Mouse (Mus musculus) urinary bladder, postnatal 4 days (tissue): ENCODE measurements around the gene Rrp9.

Source experiments
- DNase-seq, 2 experiments: peaks; one replicate each; pipeline ENCODE4 v3.0.0; 2021 to 2022; ENCODE audit warnings: low spot score in 2 of 2

The Rrp9 gene

GRCm38 (mm10) chr9:106456325-106457162, 19.2 kb upstream of the Rrp9 start:
- DNase-seq, result no peak

DNA sequence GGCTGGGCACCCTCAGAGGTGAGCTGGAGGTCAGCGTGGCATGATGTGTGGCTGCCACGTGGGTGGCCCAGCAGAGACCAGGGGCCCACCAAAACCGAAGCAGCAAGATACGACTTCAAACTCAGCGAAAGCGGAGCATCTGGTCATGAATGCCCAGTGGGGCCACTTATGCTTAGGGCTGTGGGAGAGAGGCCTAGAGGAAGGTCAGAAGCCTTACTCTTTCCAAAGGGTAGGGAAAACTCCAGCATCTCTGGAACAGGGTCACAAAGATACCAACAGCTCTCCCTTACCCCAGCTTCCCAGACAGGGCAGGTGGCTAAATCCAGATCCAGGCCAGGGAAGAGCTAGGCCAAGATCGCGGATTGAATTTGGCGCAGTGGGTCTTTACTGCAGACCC, 18.6 kb upstream of the Rrp9 start:
- DNase-seq, result no peak

GRCm38 (mm10) chr9:106457920-106458319, 17.8 kb upstream of the Rrp9 start:
- DNase-seq, result no peak

DNA sequence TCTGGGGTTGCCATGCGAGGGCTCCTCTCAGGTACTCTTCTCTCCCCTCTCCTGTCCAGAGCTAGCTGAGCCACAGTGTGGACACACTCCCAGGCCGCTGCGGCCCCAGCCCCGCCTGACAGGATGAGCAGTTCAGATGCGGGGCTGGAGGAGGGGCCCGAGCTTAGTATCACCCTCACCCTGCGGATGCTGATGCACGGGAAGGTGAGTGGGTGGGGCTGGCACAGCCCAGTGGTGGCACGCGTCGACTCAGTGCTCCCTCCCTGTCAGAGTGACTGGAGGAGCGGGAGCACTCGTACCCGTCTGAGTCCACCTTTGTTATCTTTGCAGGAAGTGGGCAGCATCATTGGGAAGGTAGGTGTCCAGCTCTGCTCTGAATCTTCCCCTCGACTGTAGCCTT, 15.8 kb upstream of the Rrp9 start:
- DNase-seq, result no peak

- DNase-seq, result no peak
Observed at GRCm38 (mm10) chr9:106460401-106461025, 15.2 kb upstream of the Rrp9 start.

DNA sequence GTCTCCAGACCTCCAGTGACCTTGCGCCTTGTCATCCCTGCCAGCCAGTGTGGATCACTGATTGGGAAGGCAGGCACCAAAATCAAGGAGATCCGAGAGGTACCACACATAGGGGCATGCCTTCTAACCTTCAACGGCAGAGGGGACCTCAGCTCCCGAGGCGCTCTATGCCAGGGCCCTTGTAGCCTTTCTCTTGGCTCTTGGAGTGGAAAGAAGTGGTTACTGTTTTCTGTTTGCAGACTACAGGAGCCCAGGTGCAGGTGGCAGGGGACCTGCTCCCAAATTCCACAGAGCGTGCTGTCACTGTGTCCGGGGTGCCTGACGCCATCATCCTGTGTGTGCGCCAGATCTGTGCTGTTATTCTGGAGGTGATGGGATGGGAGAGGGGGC, 14.7 kb upstream of the Rrp9 start:
- no peak for DNase-seq

DNA sequence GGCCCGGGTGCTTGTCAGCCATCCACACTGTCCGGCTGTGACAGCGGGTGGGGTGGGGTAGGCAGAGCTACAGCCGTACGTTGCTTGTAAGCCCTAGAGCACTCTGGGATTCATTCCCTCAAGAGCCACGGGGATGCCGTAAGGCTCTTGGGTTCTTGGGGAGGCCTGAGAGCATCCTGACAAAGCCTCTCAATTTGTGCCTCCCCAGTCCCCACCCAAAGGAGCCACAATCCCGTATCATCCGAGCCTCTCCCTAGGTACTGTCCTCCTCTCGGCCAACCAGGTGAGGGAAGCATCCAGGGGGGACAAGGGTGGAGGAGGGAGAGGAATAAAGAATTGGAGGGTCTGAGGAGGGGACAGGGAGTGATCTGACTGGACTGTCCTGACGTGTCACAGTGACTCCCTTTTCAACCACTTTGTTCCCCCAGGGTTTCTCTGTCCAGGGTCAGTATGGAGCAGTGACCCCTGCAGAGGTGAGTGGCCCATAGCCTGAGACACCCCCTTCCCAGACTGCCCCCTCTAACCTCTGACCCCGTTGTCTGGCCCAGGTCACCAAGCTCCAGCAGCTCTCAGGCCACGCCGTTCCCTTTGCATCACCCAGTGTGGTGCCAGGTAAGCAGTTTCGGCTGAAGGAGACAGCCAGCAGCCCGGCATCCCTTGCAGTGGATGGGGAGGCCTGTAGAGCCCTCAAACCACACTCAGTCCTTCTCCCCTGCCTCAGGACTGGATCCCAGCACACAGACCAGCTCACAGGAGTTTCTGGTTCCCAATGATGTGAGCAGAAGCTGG, 13.9 kb upstream of the Rrp9 start:
- no peak for DNase-seq

DNA sequence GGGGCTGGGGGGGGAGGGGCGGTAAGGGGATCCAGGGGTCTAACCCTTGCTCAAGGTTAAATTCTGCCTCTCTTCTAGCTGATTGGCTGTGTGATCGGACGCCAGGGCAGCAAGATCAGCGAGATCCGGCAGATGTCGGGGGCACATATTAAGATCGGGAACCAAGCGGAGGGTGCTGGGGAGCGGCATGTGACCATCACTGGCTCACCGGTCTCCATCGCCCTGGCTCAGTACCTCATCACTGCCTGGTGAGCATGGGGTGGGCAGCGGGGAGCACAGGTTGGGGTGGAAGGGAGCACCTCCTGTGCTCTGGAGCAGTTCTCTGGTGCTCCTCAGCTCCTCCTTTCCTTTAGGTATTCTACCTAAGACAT, 13.3 kb upstream of the Rrp9 start:
- no peak for DNase-seq

- DNase-seq, result no peak
Observed at GRCm38 (mm10) chr9:106463122-106464063, 12.4 kb upstream of the Rrp9 start.

- peak in 1 of 2 experiments; percentile 60 for DNase-seq
Observed at GRCm38 (mm10) chr9:106464751-106465541, 10.8 kb upstream of the Rrp9 start.

GRCm38 (mm10) chr9:106465571-106466200, 10.1 kb upstream of the Rrp9 start, which contains the start of gene Gpr62:
Gpr62 (minus strand) TSS chr9:106465938.
- DNase-seq, result no peak

- DNase-seq, result no peak
Observed at GRCm38 (mm10) chr9:106466721-106467120, 9.0 kb upstream of the Rrp9 start.

GRCm38 (mm10) chr9:106467746-106468145, 8.0 kb upstream of the Rrp9 start:
- DNase-seq, result no peak

DNA sequence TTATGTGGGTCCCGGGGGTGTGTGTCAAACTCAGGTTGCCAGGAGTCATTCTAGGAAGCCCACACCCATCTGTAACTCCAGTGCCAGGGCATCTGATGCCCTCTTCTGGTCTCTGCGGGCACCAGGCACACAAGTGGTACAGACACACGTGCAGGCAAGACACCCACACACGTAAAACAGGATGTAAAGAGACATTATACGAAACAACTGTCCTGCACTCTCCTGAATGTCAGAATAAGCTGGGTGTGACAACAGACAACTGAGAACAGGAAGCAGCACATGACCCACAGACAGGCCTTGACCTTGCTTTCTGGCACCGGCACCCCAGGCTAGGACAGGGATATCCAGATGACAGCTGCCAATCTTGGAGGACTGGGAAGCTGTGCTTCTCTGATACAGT, 6.4 kb upstream of the Rrp9 start:
- DNase-seq, result no peak

DNA sequence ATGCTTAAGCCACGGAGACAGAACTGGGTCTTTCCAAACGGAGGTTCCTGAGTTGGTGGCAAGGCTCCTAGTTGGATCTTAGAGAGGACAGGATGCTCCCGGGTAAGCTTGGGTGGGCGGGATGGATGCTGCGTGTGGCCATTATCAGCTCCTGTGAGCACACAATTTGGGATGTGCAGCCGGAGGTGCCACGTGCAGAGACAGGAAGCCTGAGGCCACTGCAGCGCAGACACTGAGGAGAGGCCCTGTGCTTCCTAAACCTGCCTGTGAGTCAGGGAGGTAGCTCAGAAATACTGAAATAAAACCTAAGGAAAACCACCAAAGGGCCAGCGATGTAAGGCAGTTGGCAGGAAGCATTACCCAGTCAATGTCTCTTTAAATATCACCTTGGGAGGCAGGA, 6.0 kb upstream of the Rrp9 start:
- DNase-seq, result no peak

DNA sequence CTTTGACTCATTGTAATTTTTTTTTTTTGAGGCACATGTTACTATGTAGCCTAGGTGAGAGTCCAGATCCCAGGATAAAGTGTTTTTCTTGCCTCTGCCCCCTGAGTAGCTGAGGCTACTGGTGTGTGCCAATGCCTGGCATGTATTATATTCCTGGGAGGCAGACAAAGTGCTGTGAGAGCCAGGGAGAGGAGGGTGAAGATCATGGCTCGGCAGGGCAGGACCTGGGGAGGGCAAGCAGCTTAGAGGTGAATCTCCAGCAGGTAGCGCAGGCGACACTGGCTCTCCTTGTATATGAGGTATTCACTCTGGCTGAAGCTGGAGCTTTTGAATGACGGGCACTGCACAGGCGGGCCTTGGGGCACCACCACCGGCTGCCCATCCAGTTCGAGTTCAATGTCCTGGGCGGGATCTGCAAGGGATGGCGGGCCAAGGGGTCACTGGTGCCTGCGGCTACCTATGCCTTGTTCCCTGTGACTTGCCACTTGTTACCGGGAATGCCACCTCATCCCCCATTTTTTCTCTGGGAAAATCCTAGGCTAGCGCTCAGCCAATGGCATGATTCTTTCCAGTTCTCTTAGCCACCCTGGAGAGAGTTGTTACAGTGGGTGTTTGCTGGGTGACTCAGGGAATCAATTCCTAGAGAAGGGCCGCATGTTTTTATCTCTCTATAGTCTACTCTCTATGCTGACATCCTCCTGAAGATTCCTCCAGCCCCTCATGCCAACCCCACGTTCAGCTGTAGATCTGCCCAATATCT, 4.6 kb upstream of the Rrp9 start:
- no peak for DNase-seq

GRCm38 (mm10) chr9:106471892-106472291, 3.9 kb upstream of the Rrp9 start:
- peak in 1 of 2 experiments; percentile 67 for DNase-seq

- no peak for DNase-seq
Observed at GRCm38 (mm10) chr9:106472321-106472720, 3.4 kb upstream of the Rrp9 start.

GRCm38 (mm10) chr9:106473081-106473752, 2.5 kb upstream of the Rrp9 start:
- peak in 1 of 2 experiments; percentile 53 for DNase-seq
